Comparison of ENCODE assay signal across 11 mouse cellular contexts in genomic region chr14:25525729-25526128, GRCm38 (mm10).
DNase-seq lines count a peak whose midpoint lies in the region; ATAC-seq and TF ChIP-seq lines count a peak whose summit lies in the region.
"Had no signal": no experiment of that assay in that cellular context is flagged by ENCODE, and none has a peak within 500 bp of the region (broad histone marks: within the 10 kb centered on the region; RNA-seq: fewer than 3 reads in every experiment).

No protein-coding gene starts in this region.

- intact Hi-C loops in left cerebral cortex, adult 2 months (cut with DNase I), result no loop called here
- intact Hi-C loops in heart, adult 2 months (cut with DNase I), result loop anchor here (2.0 kb wide), 2 partner anchors 21 to 39 kb away; no protein-coding TSS in a partner anchor
- intact Hi-C loops in left cerebral cortex, postnatal 25 days (cut with DNase I), result no loop called here

- 57% methylated on average over 8 of the region's 8 CpGs for whole genome bisulfite sequencing in heart, adult 2 months
- 14% methylated on average over 8 of the region's 8 CpGs for WGBS in kidney, embryonic 14.5 days
- 61% methylated on average over 8 of the region's 8 CpGs for WGBS in intestine, embryonic 15.5 days

- TF ChIP-seq EP300 in heart, adult 2 months (IDR thresholded peaks at IDR 0.05; ENCODE audit: insufficient read depth, low read depth, low read length), result peak; percentile 95

- peak; percentile 77 for ATAC-seq in kidney, embryonic 14.5 days (ENCODE audit: low FRiP score, low TSS enrichment)
- ATAC-seq in intestine, embryonic 15.5 days, result no peak

- no peaks in the 10 kb centered on the region for H3K27me3 ChIP-seq in heart, adult 2 months (ENCODE audit: control insufficient read depth, insufficient read depth, low read length)
- no peaks in the 10 kb centered on the region for H3K27me3 ChIP-seq in kidney, embryonic 14.5 days (ENCODE audit: control insufficient read depth, insufficient read depth, low read length)
- no peaks in the 10 kb centered on the region for H3K27me3 ChIP-seq in intestine, embryonic 15.5 days (replicated peaks)

- TF ChIP-seq POLR2A in heart, adult 2 months (IDR thresholded peaks at IDR 0.05; ENCODE audit: insufficient read depth, low read depth, low read length), result 0 out of 2 replicates have a peak, but pooled peaks have one; percentile 26

- H3K27ac ChIP-seq in left cerebral cortex, adult 2 months, result peak overlapping the region; percentile 37; the same call in 1 of the 2 replicates
- peak overlapping the region; percentile 89 for H3K27ac ChIP-seq in heart, adult 2 months
- H3K27ac ChIP-seq in kidney, embryonic 14.5 days (ENCODE audit: low read depth, low read length), result peak overlapping the region; percentile 71
- no peak overlapping the region for H3K27ac ChIP-seq in intestine, embryonic 15.5 days

- peaks cover 57% of the 10 kb centered on the region for H3K4me1 ChIP-seq in heart, adult 2 months (ENCODE audit: control insufficient read depth, insufficient read depth, low read length)
- peaks cover 53% of the 10 kb centered on the region for H3K4me1 ChIP-seq in kidney, embryonic 14.5 days (ENCODE audit: control insufficient read depth, insufficient read depth, low read length)
- H3K4me1 ChIP-seq in intestine, embryonic 15.5 days (replicated peaks), result peaks cover 47% of the 10 kb centered on the region

- H3K36me3 ChIP-seq in heart, adult 2 months (ENCODE audit: control insufficient read depth, insufficient read depth, low read length), result peaks cover 17% of the 10 kb centered on the region
- peaks cover 5% of the 10 kb centered on the region; the same call in 1 of the 2 replicates for H3K36me3 ChIP-seq in kidney, embryonic 14.5 days (ENCODE audit: control insufficient read depth, insufficient read depth, low read length)
- no peaks in the 10 kb centered on the region for H3K36me3 ChIP-seq in intestine, embryonic 15.5 days
- H3K36me3 ChIP-seq: G1E had no signal

- no peak for TF ChIP-seq CTCF in left cerebral cortex, adult 2 months (IDR thresholded peaks at IDR 0.05)
- no peak for TF ChIP-seq CTCF in heart, adult 2 months (IDR thresholded peaks at IDR 0.05)

- DNase-seq in left cerebral cortex, adult 2 months (ENCODE audit: extremely low spot score in 1 of 2, low spot score in 2 of 2), result no peak
- no peak for DNase-seq in left cerebral cortex, adult 8-10 months (ENCODE audit: low spot score in 2 of 2)
- DNase-seq in heart, adult 2 months, result peak; percentile 74 to 84
- DNase-seq in lung, postnatal 14 days, result peak; percentile 53
- DNase-seq in left cerebral cortex, postnatal 25 days (ENCODE audit: low spot score in 2 of 2), result no peak
- no peak for DNase-seq in embryo, embryonic 10 days (ENCODE audit: low spot score)
- DNase-seq: cerebellum, adult 8-10 months; gastrocnemius, postnatal 14 days had no signal

- H3K9me3 ChIP-seq in kidney, embryonic 14.5 days (ENCODE audit: control insufficient read depth, low read length), result no peaks in the 10 kb centered on the region
- no peaks in the 10 kb centered on the region for H3K9me3 ChIP-seq in intestine, embryonic 15.5 days

- no peak overlapping the region; the same call in 1 of the 2 replicates for H3K4me2 ChIP-seq in kidney, embryonic 14.5 days (replicated peaks; ENCODE audit: low read depth, low read length)
- no peak overlapping the region for H3K4me2 ChIP-seq in intestine, embryonic 15.5 days (replicated peaks)

- no peak overlapping the region for H3K4me3 ChIP-seq in left cerebral cortex, adult 2 months
- H3K4me3 ChIP-seq in heart, adult 2 months, result no peak overlapping the region
- H3K4me3 ChIP-seq in kidney, embryonic 14.5 days (ENCODE audit: low read length), result no peak overlapping the region
- no peak overlapping the region for H3K4me3 ChIP-seq in intestine, embryonic 15.5 days (replicated peaks)

- H3K79me2 ChIP-seq in heart, adult 2 months (replicated peaks; ENCODE audit: control insufficient read depth, insufficient read depth, low read length), result no peaks in the 10 kb centered on the region; the same call in 1 of the 2 replicates

- H3K9ac ChIP-seq in heart, adult 2 months (ENCODE audit: low read depth, low read length), result no peak overlapping the region
- H3K9ac ChIP-seq in kidney, embryonic 14.5 days (ENCODE audit: low read depth, low read length), result no peak overlapping the region
- no peak overlapping the region for H3K9ac ChIP-seq in intestine, embryonic 15.5 days

Comparison
In these comparisons a context has a peak if more than half of its experiments do, and no peak if none do; other contexts are left out.
1. DNase-seq: peak in heart, adult 2 months (2 of 2) and lung, postnatal 14 days (single experiment); none in left cerebral cortex, adult 2 months (0 of 2), left cerebral cortex, adult 8-10 months (0 of 2), left cerebral cortex, postnatal 25 days (0 of 2) and embryo, embryonic 10 days (single experiment).